Mouse (Mus musculus): ENCODE data around the gene Stxbp3.

GRCm38 (mm10) chr3:108744060-108744459 is 96.3 kb downstream of the Stxbp3 start:
- no peak for TF ChIP-seq CTCF (IDR thresholded peaks at IDR 0.05; ENCODE audit: insufficient read depth, low read depth, low read length)
- TF ChIP-seq POLR2A (IDR thresholded peaks at IDR 0.05; ENCODE audit: insufficient read depth, low read depth, low read length): no peak

All from olfactory bulb, adult 2 months (tissue).